Mouse (Mus musculus) c-Kit-positive CD71-negative TER-119-negative erythroid progenitor cells, embryonic 14.5 days (primary cell): ENCODE data around the gene Chid1.
"Not testable (repeated sequence)": the region's sequence is repeated elsewhere in the genome, so short reads cannot be mapped to it uniquely, and the experiment has no call there.

ENCODE experiments used
- DNase-seq: peaks from one replicate; pipeline ENCODE4 v3.0.0-alpha.2; 2013; ENCODE audit warnings: low read depth

Gene Chid1

GRCm38 (mm10) chr7:141461521-141462332, 77.9 kb downstream of the Chid1 start:
- no peak for DNase-seq

- DNase-seq: no peak
Observed at GRCm38 (mm10) chr7:141460391-141461113, 79.1 kb downstream of the Chid1 start, which contains the start of gene Cracr2b. Gene Cracr2b, plus strand, starts transcription at chr7:141461094.

GRCm38 (mm10) chr7:141460001-141460390, 79.7 kb downstream of the Chid1 start:
- no peak for DNase-seq

- DNase-seq: no peak
Observed at GRCm38 (mm10) chr7:141459301-141459711, 80.4 kb downstream of the Chid1 start.

GRCm38 (mm10) chr7:141458661-141459060, 81.0 kb downstream of the Chid1 start:
- no peak for DNase-seq

- no peak for DNase-seq
Observed at GRCm38 (mm10) chr7:141457986-141458660, 81.5 kb downstream of the Chid1 start.

GRCm38 (mm10) chr7:141457236-141457635, 82.4 kb downstream of the Chid1 start:
- no peak for DNase-seq

GRCm38 (mm10) chr7:141456739-141457138, 82.9 kb downstream of the Chid1 start:
- no peak for DNase-seq

- no peak for DNase-seq
Observed at GRCm38 (mm10) chr7:141455610-141456314, 83.9 kb downstream of the Chid1 start.

- DNase-seq: peak; percentile 89
Observed at GRCm38 (mm10) chr7:141454967-141455551, 84.6 kb downstream of the Chid1 start, which contains the start of gene Pnpla2. Gene Pnpla2, plus strand, starts transcription at chr7:141455198.

- no peak for DNase-seq
Observed at GRCm38 (mm10) chr7:141453636-141454035, 86.0 kb downstream of the Chid1 start.

GRCm38 (mm10) chr7:141451928-141452327, 87.7 kb downstream of the Chid1 start:
- DNase-seq: no peak

GRCm38 (mm10) chr7:141447110-141447991, 92.3 kb downstream of the Chid1 start, which contains the start of gene Rplp2:
Gene Rplp2, plus strand, starts transcription at chr7:141447370.
- peak; percentile 87 for DNase-seq

- DNase-seq: not testable (repeated sequence)
Observed at GRCm38 (mm10) chr7:141446374-141446773, 93.3 kb downstream of the Chid1 start.

- peak; percentile 64 for DNase-seq
Observed at GRCm38 (mm10) chr7:141443828-141444237, 95.8 kb downstream of the Chid1 start, which contains the start of gene Pidd1. Gene Pidd1, minus strand, starts transcription at chr7:141444025.
